Mouse (Mus musculus) intestine, embryonic 14.5 days (tissue): ENCODE measurements around the gene Bcam. TPM values are rescaled to one million over a fixed set of nuclear protein-coding genes. Genes with fewer than 3 reads are reported as not detected.

ENCODE experiments used
- ATAC-seq: fragments of 200-750 bp; cut with Nextera tagmentation; replicated peaks from 2 replicates; pipeline ENCODE4 v1.8.0; 2017; ENCODE audit warnings: low read depth, moderate number of reproducible peaks, moderate TSS enrichment, moderate library complexity; ENCODE audit not compliant: low FRiP score, low TSS enrichment
- DNase-seq: peaks from one replicate; pipeline ENCODE4 v3.0.0-alpha.2; 2018; ENCODE audit warnings: low spot score
- H3K27ac ChIP-seq: fragments of 300-500 bp; sonication (generic); 2 replicates; pipeline ENCODE4 v1.5.1; 2014; ENCODE audit warnings: low read depth, mild to moderate bottlenecking, control low read depth
- H3K27me3 ChIP-seq: fragments of 300-500 bp; sonication (generic); replicated peaks from 2 replicates; pipeline ENCODE4 v1.6.1; 2014; ENCODE audit warnings: low read length, control low read depth; ENCODE audit not compliant: control insufficient read depth, insufficient read depth
- H3K36me3 ChIP-seq: fragments of 300-500 bp; sonication (generic); 2 replicates; pipeline ENCODE4 v1.6.1; 2014; ENCODE audit warnings: low read length, control low read depth; ENCODE audit not compliant: control insufficient read depth, insufficient read depth
- H3K4me1 ChIP-seq: fragments of 300-500 bp; sonication (generic); replicated peaks from 2 replicates; pipeline ENCODE4 v1.6.1; 2014; ENCODE audit warnings: low read length, control low read depth, mixed read lengths; ENCODE audit not compliant: control insufficient read depth, insufficient read depth
- H3K4me2 ChIP-seq: fragments of 300-500 bp; sonication (generic); 2 replicates; pipeline ENCODE4 v1.6.1; 2014; ENCODE audit warnings: low read length
- H3K4me3 ChIP-seq: fragments of 300-500 bp; sonication (generic); 2 replicates; pipeline ENCODE4 v1.5.1; 2014; ENCODE audit warnings: low read depth, low read length, control low read depth, mixed read lengths
- H3K9ac ChIP-seq: fragments of 300-500 bp; sonication (generic); 2 replicates; pipeline ENCODE4 v1.6.1; 2014; ENCODE audit warnings: mild to moderate bottlenecking, low read length
- H3K9me3 ChIP-seq: fragments of 300-500 bp; sonication (generic); 2 replicates; pipeline ENCODE4 v1.6.1; 2016; ENCODE audit warnings: low read length, control low read depth; ENCODE audit not compliant: control insufficient read depth
- WGBS: fragments of 180-500 bp; shearing (Covaris S2); extraction: QIAGEN DNeasy Blood & Tissue Kit; methylation state at CpG from one replicate; pipeline ENCODE4 v1.1.7; 2014; 5-methylcytosine and 5-hydroxymethylcytosine counted together
- polyA plus RNA-seq: library from polyadenylated mRNA; unstranded; fragments of >200 nt; fragmentation: Nextera tagmentation; extraction: Ambion mirVana; gene quantifications from 2 replicates; pipeline ENCODE4 v1.2.1, GENCODE M21; 2014

Gene Bcam
- polyA plus RNA-seq, 1 experiment from 2014 or later = 89.6 TPM

DNA sequence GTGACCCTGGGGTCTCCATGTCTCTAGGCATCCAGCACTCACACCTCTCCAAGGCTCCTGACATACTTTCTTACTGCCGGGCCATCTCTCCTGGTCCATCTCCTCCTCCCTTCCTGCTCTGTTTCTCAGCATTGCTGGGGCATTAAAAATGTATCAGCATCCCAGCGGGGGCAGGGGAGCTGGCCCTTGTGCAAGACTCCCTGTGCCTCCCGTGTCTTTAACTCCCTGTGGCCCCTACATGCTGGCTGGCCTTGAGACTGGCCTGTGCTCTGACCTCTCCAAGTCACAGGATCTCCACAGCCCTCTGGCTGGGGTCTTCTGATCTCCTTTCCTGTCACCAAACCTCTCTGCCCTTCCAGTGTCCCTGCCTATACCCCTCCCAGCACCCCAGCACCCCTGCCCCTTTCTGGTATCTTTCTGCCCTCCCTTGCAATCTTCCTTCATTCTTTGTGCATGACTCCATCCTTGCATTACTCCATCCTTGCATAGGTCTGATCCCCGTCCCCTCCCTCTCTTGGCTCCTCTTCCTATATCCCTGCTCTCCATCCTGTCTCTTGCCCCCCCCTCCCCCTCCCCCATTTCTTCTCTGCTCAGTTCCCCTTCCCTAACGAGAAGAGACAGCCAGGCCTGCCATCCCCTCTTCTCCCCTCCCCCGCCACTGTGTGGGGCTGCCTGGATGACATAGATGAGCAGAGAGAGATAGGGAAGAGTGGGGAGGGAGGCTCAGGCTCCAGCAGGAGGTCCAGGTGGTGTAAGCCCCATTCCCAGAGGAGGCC, 24.2 kb downstream of the Bcam start:
- H3K27ac ChIP-seq = peak overlapping the region; percentile 69; the same call in 1 of the 2 replicates
- no peak for DNase-seq
- WGBS = 30% methylated on average over 6 of the region's 6 CpGs
- peak overlapping the region; percentile 81 for H3K4me3 ChIP-seq
- H3K36me3 ChIP-seq = peaks cover 27% of the 10 kb centered on the region
- peaks cover 49% of the 10 kb centered on the region for H3K4me1 ChIP-seq
- peak overlapping the region; percentile 69 for H3K4me2 ChIP-seq
- H3K9me3 ChIP-seq = no peaks in the 10 kb centered on the region
- H3K9ac ChIP-seq = no peak overlapping the region
- no peaks in the 10 kb centered on the region for H3K27me3 ChIP-seq
- no peak for ATAC-seq

DNA sequence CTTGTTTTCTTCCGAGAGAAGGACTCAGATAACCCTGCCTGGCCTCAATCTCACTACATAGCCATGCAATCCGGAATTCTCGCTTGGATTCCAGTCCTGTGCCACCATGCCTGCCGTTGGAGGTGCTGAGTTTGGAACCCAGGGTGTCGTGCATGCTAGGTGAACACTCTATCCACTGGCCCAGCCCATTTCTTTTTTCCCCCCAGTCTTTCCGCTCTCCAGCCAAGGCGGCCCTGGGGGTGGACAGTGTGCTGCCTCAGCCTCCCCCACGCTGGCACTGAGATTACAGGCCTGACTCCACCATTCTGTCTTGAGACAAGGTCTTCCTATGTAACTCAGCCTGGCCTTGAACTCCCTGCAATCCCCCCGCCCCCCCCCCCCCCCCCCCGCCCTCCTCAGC, 24.8 kb downstream of the Bcam start:
- ATAC-seq = no peak
- Histone ChIP-seq H3K4me2 (no peak overlapping the region), H3K4me1 (peaks cover 49% of the 10 kb centered on the region), H3K36me3 (peaks cover 27% of the 10 kb centered on the region), H3K4me3 (no peak overlapping the region), H3K9me3 (no peaks in the 10 kb centered on the region), H3K9ac (no peak overlapping the region), H3K27ac (no peak overlapping the region), H3K27me3 (no peaks in the 10 kb centered on the region)
- DNase-seq = no peak
- WGBS = 81% methylated on average over 8 of the region's 10 CpGs

DNA sequence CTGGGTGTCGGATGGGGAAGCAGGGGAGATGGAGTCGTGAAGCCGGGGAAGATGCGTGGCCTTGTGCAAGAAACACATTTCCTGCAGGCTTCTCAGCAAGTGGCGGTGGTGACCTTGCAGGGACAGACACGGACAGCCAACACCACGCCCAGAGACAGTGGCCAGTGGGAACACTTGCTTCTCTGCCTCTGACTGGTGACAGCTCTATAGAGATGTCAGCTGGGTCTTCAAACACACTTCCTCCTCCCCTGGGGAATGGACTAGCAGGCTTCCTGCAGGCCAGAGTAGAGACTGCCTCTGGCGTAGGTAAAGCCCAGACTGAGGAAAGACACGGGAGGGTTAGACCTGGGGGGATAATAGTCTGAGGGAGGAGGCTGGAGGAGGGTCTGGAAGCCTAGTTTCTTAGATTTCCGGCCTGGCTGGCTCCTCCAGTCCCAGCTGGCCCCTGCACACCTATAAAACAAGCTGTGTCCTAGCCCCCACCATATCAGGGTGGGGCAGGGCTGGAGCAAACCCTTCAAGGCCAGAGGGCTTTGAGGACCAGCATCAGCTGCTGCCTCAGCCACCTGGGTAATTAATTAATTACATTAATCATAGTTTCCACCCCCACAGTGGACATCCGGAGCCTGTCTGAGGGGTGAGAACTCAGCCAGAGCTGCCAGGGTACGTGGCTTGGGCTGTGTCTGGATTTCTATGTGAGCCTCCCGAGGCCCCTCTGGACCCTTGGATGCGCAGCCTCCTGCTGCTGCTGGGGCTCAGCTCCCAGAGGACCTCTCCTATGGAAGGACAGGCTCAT, 26.0 kb downstream of the Bcam start:
- DNase-seq = no peak
- no peak for ATAC-seq
- Histone ChIP-seq H3K36me3 (peaks cover 34% of the 10 kb centered on the region), H3K9ac (no peak overlapping the region), H3K4me3 (no peak overlapping the region), H3K4me1 (peaks cover 40% of the 10 kb centered on the region), H3K27me3 (no peaks in the 10 kb centered on the region), H3K9me3 (no peaks in the 10 kb centered on the region), H3K27ac (0 out of 2 replicates have a peak overlapping the region, but pooled peaks have one; percentile 16), H3K4me2 (no peak overlapping the region; the same call in 1 of the 2 replicates)
- 57% methylated on average over 14 of the region's 14 CpGs for WGBS

DNA sequence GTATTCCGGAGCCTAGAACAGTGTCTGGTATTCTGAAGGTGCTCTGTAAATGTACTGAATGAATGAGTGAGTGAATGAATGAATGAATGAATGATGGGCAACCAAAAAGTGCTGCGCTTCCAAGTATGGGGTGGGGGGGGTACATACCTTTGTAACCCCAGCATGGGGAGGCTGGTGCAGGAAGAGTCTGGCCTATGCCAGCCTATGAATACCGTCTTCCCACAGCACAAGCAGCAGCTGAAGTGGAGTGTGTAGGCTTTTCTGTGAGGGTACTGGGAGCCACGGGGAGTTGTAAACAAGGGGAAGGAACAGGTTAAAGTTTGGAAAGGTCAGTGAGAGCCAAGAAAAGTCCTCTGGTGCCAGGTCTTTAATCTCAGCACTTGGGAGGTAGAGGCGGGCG, 27.0 kb downstream of the Bcam start:
- no peak overlapping the region for H3K4me2 ChIP-seq
- no peak overlapping the region for H3K27ac ChIP-seq
- no peak for DNase-seq
- ATAC-seq = no peak
- WGBS = 80% methylated on average over 6 of the region's 6 CpGs
- no peak overlapping the region for H3K4me3 ChIP-seq
- H3K36me3 ChIP-seq = peaks cover 40% of the 10 kb centered on the region
- no peak overlapping the region for H3K9ac ChIP-seq
- peaks cover 40% of the 10 kb centered on the region for H3K4me1 ChIP-seq
- H3K9me3 ChIP-seq = no peaks in the 10 kb centered on the region
- H3K27me3 ChIP-seq = no peaks in the 10 kb centered on the region

DNA sequence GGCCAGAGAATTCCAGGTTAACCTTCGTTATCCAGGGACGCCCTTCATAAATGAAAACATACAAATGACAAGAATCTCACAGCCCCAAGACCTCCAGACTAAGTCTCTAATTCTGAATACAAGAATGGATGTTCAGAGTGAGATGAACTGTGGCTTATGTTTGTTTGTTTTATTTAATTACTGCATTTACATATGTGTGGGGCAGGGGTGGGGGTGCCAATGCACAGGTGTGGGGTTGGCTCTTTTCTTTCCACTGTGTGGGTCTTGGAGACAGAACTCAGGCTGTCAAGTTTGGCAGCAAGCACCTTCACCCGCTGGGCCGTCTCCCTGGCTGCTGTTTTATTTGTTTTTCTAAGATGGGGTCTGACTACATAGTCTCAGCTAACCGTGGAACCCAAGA, 28.3 kb downstream of the Bcam start:
- peaks cover 36% of the 10 kb centered on the region for H3K4me1 ChIP-seq
- peaks cover 49% of the 10 kb centered on the region for H3K36me3 ChIP-seq
- no peak overlapping the region for H3K27ac ChIP-seq
- ATAC-seq = no peak
- H3K9me3 ChIP-seq = no peaks in the 10 kb centered on the region
- no peak overlapping the region for H3K4me2 ChIP-seq
- no peak overlapping the region for H3K4me3 ChIP-seq
- H3K27me3 ChIP-seq = no peaks in the 10 kb centered on the region
- WGBS = 44% methylated on average over 5 of the region's 5 CpGs
- DNase-seq = no peak
- no peak overlapping the region for H3K9ac ChIP-seq

DNA sequence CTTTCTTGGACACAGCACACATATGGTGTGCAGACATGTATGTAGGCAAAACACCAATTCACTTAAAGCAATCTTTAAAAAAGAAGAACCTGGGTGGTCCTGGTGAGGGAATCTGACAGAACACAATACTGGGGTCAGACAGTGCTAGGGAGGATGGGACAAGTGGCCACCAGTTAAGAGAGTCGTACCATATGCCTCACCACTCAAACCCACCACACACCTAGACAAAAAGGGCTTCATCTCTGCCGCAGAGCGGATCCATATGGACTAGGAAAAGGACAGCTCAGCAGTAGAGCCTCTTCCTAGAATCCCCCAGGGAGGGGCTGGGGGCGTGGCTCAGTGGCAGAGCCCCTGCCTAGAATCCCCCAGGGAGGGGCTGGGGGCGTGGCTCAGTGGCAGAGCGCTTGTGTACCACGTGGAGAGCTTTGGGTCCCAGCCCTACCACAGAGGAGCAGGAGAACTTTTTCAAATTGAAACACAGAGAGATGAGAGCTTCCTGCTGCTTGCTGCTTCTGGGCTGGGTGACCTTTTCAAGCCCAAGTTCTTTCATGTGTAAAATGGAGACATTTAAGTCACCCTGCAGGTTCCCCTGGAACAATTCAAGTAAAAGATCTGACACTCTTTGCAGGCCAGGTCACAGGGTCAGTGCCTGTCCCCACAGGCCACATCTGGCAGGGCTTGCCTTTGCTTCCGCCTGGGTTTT, 29.3 kb downstream of the Bcam start:
- no peaks in the 10 kb centered on the region for H3K27me3 ChIP-seq
- ATAC-seq (peak; percentile 23; the same call in 1 of the 2 replicates), DNase-seq (no peak)
- H3K36me3 ChIP-seq = peaks cover 59% of the 10 kb centered on the region
- H3K9ac ChIP-seq = no peak overlapping the region
- no peak overlapping the region; the same call in 1 of the 2 replicates for H3K27ac ChIP-seq
- peaks cover 26% of the 10 kb centered on the region for H3K4me1 ChIP-seq
- H3K4me3 ChIP-seq = no peak overlapping the region
- H3K9me3 ChIP-seq = no peaks in the 10 kb centered on the region
- 11% methylated on average over 8 of the region's 8 CpGs for WGBS
- H3K4me2 ChIP-seq = no peak overlapping the region

DNA sequence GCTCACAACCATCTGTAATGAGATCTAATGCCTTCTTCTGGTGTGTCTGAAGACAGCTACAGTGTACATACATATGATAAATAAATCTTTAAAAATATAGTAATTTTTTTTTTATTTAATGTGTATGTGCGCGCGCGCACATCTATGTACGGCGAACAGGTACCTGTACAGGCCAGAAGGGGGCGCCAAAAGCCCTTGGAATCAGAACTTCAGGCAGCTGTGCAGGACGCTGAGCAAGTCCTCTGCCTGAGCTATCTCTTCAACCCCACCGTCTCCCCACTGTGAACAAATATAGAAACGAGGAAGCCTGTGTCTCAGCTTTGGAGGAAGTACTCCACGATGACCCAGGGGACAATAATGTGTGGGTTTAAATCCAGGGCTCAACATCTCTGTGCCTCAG, 30.5 kb downstream of the Bcam start:
- Histone ChIP-seq H3K9ac (no peak overlapping the region), H3K27ac (no peak overlapping the region), H3K4me2 (no peak overlapping the region), H3K9me3 (no peaks in the 10 kb centered on the region), H3K4me3 (no peak overlapping the region), H3K27me3 (no peaks in the 10 kb centered on the region), H3K36me3 (peaks cover 66% of the 10 kb centered on the region), H3K4me1 (peaks cover 16% of the 10 kb centered on the region; the same call in 1 of the 2 replicates)
- WGBS = 88% methylated on average over 11 of the region's 11 CpGs
- ATAC-seq = no peak
- DNase-seq = no peak

DNA sequence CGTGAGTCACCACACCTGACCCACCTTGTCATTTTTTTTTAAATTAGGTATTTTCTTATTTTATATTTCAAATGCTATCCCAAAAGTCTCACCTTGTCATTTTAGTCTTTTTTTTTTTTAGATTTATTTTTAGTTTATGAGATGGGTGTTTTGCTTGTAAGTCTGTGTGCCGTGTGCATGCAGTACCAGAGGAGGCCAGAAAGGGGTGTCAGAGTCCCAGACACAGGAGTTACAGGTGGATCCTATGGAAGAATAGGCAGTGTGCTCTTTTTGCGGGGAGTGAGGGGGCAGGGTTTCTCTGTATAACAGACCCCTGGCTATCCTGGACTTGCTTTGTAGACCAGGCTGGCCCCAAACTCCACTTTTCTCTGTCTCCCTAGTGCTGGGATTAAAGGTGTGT, 32.0 kb downstream of the Bcam start:
- no peak for DNase-seq
- 86% methylated on average over 3 of the region's 3 CpGs for WGBS

More for the DNA sequence above, 32.0 kb downstream of the Bcam start:
- Histone ChIP-seq H3K4me2 (no peak overlapping the region), H3K4me3 (no peak overlapping the region), H3K9ac (no peak overlapping the region), H3K27me3 (no peaks in the 10 kb centered on the region), H3K4me1 (0 out of 2 replicates have a peak, but pooled peaks cover 9% of the 10 kb centered on the region), H3K27ac (no peak overlapping the region), H3K9me3 (no peaks in the 10 kb centered on the region), H3K36me3 (peaks cover 69% of the 10 kb centered on the region)
- ATAC-seq = no peak
